Mouse (Mus musculus): ENCODE results near the gene Rnf6.
"Not testable (repeated sequence)": the region's sequence is repeated elsewhere in the genome, so short reads cannot be mapped to it uniquely, and the experiment has no call there.

The Rnf6 gene

GRCm38 (mm10) chr5:146230864-146231654 is 9.7 kb upstream of the Rnf6 start, which contains the start of gene Cdk8:
Gene Cdk8 (plus strand): TSS chr5:146231230.
- DNase-seq (ENCODE audit: low spot score in 2 of 2), result peak; percentile 95 to 97

DNA sequence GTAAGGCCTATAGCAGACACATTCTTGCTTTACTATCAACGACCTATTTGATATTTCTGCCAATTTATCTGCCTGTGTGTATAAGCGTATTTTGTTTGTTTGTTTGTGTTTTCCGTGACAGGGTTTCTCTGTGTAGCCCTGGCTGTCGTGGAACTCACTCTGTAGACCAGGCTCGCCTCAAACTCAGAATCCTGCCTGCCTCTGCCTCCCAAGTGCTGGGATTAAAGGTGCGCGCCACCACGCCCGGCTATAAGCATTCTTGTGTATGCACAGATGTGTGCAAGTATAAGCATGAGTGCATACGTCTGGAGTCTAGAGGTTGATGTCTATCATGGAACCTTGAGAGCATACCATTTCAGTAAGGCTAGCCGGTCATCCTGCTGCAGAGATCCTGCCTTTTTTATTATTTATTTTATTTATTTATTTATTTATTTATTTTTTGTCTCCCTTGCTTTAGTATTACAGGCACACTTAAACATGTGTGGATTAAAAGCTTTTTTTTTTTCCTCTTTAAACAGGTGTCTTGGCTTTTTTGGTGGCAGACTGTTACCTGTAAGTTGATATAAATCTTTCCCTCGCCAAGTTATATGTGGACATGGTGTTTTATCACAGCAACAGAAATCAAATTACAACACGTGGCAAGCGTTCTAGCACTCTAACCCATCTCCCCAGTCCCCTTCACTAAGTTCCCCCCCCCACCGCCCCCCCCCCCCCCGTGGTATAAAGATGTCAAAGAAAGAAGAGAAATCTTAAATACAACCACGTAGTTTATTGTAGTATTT is 8.7 kb upstream of the Rnf6 start:
- DNase-seq (ENCODE audit: low spot score in 2 of 2), result no peak

GRCm38 (mm10) chr5:146227496-146227895 is 6.1 kb upstream of the Rnf6 start:
- no peak for DNase-seq (ENCODE audit: low spot score in 2 of 2)

GRCm38 (mm10) chr5:146223786-146224185 is 2.4 kb upstream of the Rnf6 start:
- DNase-seq (ENCODE audit: low spot score in 2 of 2), result peak in 1 of 2 experiments; percentile 39

- no peak for DNase-seq (ENCODE audit: low spot score in 2 of 2)
Observed at GRCm38 (mm10) chr5:146221722-146222121, 367 bp upstream of the Rnf6 start.

DNA sequence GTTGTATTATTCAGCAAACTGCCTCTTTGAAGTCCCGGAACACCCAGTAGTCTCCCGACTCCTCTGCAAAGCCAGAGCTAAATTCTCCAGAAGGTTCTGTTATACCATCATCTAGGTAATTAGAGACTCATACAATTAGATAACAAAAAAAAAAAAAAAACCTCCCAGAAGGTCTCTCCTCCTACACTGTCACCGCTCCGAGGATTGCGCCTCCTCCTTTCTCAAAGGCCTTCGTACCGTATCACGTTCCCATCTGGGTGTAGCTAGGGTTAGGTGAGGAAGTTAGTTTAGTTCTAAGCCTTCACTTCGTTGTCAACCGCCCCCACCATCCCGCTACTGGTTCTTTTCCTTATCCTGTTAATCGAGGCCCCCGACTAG is 865 bp downstream of the Rnf6 start:
- no peak for DNase-seq (ENCODE audit: low spot score in 2 of 2)

GRCm38 (mm10) chr5:146205537-146205936 is 15.8 kb downstream of the Rnf6 start:
- no peak for DNase-seq (ENCODE audit: low spot score in 2 of 2)

DNA sequence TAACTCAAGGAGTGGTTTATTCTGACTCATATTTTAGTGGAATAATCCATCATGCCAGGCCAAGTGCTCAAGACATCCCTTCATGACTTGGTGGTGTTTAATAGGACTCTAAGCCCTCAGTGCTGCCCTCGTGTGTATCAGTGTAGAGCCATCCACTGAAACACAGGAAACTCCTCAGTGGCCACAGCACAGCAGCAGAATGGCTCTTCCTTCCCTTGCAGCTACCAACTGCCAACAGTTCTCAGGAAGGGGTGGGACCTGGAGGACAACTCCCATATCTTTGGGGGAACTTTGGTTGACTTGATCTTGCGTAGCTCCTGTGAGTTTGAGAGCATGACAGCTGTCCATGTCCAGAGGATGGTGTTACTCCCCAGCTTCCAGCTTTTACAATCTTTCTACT is 17.4 kb downstream of the Rnf6 start:
- DNase-seq (ENCODE audit: low spot score in 2 of 2), result no peak

GRCm38 (mm10) chr5:146200580-146200979 is 20.8 kb downstream of the Rnf6 start:
- DNase-seq (ENCODE audit: low spot score in 2 of 2), result no peak

- no peak for DNase-seq (ENCODE audit: low spot score in 2 of 2)
Observed at GRCm38 (mm10) chr5:146199540-146199939, 21.8 kb downstream of the Rnf6 start.

GRCm38 (mm10) chr5:146199073-146199472 is 22.3 kb downstream of the Rnf6 start:
- DNase-seq (ENCODE audit: low spot score in 2 of 2), result no peak

- DNase-seq (ENCODE audit: low spot score in 2 of 2), result no peak
Observed at GRCm38 (mm10) chr5:146193360-146193759, 28.0 kb downstream of the Rnf6 start.

GRCm38 (mm10) chr5:146190501-146191269 is 30.7 kb downstream of the Rnf6 start:
- no peak for DNase-seq (ENCODE audit: low spot score in 2 of 2)

DNA sequence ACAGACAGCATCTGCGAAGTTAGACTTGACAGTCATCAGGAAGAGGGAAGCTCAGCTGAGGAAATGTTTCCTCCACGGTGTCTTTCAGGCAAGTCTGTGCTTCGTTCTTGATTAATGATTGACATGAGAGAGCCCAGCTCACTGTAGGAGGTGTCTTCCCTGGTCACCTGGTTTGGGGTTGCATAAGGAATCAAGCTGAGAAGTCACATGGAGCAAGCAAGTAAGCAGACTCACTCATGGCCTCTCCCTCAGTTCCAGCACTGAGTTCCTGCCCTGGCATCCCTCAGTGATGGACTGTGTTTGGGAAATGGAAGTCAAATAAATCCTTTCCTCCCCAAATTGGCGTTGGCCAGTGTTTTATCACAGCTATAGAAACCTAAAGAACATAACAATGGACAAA is 31.3 kb downstream of the Rnf6 start:
- DNase-seq (ENCODE audit: low spot score in 2 of 2), result no peak

DNA sequence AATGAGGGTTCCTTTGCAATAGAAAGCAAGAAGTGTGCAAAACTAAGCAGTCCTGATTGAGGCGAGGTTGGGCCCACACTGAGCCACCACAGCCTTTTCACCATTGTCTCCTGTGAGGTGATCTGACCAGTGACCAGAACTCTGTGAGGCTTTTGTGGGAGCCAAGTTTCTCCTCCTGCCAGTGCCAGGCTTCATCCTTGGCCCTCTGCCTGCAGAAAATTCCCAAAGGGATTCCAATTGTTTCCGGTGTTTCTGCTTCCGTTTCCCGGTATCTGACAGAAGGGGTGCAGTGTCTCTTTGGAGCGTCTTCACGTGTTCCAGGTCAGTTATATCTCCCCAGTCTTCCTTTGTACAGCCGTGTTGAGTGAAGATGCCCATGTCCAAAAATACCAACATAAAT is 32.6 kb downstream of the Rnf6 start:
- DNase-seq (ENCODE audit: low spot score in 2 of 2), result no peak

DNA sequence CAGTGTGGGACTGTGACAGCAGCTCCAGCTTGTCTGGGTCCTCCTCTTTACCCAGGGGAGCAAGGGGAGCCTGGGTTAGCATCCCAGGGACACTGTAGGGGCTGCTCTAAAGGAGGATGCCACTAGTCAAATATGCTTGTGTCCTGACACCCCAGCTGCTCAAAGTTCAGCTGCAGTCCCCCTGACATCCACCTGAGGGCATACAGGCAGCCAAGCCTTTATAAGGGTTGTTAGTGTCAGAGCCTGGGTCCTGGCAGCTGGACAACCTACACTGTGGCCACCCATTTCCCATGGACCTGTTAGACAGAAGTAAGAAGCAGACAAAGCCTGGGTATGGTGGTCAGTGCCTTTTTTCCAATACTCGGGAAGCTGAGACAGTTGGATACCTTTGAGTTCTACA is 33.2 kb downstream of the Rnf6 start:
- DNase-seq (ENCODE audit: low spot score in 2 of 2), result no peak

- DNase-seq (ENCODE audit: low spot score in 2 of 2), result peak; percentile 49 to 74
Observed at GRCm38 (mm10) chr5:146187441-146187840, 33.9 kb downstream of the Rnf6 start.

DNA sequence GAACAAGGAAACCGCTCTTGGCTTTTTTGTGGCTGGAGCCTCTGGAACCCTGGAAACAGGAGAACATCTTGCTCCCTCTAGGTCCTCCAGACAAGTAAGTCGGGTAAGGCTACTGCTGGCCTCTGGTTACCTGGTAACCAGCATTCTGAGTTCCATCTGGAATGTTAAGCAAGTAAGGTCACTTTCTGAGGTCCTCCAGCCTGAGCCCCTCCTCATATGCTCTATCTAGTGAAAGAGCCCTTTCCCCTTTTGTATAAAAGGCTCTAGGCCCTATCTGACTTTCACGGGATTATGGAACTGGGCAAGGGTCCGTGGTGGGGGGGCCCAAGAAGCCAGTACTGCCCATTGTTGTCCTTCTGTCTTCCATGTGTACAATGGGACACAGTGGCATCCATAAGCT is 36.2 kb downstream of the Rnf6 start, which contains the start of gene 1700001J03Rik:
TSS of gene 1700001J03Rik (minus strand) at position 101 of the 400 bp plus-strand sequence.
- DNase-seq (ENCODE audit: low spot score in 2 of 2), result not testable (repeated sequence)

DNA sequence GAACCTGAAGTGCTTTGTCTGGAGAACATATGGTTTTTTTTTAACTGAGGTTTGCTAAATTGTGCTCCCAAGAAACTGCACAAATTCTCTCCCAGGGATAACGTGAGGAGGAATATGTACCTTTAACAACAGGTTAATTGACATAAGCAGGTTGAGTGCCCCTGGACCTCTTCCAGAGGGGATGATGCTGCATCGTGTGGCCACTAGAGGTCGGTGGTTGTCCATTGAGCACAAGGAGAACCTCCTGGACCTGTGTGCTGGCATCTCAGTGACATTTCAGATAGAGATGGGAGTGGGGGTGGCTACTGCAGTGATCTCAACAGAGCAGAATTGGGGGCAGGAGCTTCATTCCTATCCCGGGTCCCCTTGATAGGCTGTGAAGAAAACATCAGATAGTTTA is 48.6 kb downstream of the Rnf6 start:
- not testable (repeated sequence) for DNase-seq (ENCODE audit: low spot score in 2 of 2)

DNA sequence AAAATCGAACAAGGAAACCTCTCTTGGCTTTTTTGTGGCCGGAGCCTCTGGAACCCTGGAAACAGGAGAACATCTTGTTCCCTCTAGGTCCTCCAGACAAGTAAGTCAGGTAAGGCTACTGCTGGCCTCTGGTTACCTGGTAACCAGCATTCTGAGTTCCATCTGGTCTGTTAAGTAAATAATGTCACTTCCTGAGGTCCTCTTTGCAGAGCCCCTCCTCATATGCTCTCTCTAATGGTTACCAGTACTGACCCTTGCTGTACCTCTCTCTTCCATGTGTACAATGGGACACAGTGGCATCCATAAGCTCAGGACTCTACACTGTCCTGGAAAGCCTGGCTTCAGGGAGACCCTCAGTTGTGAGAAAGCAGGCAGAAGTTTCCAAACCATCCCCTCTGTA is 50.7 kb downstream of the Rnf6 start, which contains the start of gene Gm6309:
TSS of gene Gm6309 (minus strand) at position 101 of the 400 bp plus-strand sequence.
- not testable (repeated sequence) for DNase-seq (ENCODE audit: low spot score in 2 of 2)

DNA sequence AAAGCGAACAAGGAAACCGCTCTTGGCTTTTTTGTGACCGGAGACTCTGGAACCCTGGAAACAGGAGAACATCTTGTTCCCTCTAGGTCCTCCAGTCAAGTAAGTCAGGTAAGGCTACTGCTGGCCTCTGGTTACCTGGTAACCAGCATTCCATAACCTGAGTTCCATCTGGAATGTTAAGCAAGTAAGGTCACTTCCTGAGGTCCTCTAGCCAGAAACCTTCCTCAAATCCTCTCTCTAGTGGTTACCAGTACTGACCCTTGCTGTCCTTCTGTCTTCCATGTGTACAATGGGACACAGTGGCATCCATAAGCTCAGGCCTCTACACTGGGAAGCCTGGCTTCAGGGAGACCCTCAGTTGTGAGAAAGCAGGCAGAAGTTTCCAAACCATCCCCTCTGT is 60.9 kb downstream of the Rnf6 start, which contains the start of gene Gm5565:
TSS of gene Gm5565 (minus strand) at position 101 of the 400 bp plus-strand sequence.
- not testable (repeated sequence) for DNase-seq (ENCODE audit: low spot score in 2 of 2)
